Mouse (Mus musculus): ENCODE results near the gene Spata5.
A peak's percentile ranks its signal among the peaks of the same experiment; 100 is the strongest.
"Not testable (repeated sequence)": the region's sequence is repeated elsewhere in the genome, so short reads cannot be mapped to it uniquely, and the experiment has no call there.

The Spata5 gene

GRCm38 (mm10) chr3:37510055-37511032, 90.6 kb downstream of the Spata5 start:
- peak; percentile 24 for DNase-seq (ENCODE audit: low spot score)

- DNase-seq (ENCODE audit: low spot score): peak; percentile 17
Measured at GRCm38 (mm10) chr3:37515485-37515884, 95.8 kb downstream of the Spata5 start.

- no peak for DNase-seq (ENCODE audit: low spot score)
Measured at GRCm38 (mm10) chr3:37516379-37516778, 96.7 kb downstream of the Spata5 start.

DNA sequence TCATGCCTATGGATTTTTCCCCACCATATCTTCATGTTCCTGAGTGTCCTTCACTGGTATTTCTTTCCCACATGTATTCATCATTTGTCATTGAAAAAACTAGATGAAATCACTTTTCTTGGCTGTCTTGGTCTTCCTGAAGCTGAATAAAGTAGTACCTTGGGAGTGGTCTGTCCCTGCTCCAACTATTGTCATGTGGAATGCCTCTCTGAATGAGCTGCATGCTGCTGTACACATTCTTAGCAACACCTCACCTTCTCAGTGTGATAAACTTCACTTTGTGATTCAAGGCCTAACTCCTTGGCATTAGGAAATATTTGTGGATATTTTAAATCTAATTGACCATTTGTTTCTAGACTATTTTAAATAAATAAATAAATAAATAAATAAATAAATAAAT, 98.9 kb downstream of the Spata5 start:
- DNase-seq (ENCODE audit: low spot score): no peak

DNA sequence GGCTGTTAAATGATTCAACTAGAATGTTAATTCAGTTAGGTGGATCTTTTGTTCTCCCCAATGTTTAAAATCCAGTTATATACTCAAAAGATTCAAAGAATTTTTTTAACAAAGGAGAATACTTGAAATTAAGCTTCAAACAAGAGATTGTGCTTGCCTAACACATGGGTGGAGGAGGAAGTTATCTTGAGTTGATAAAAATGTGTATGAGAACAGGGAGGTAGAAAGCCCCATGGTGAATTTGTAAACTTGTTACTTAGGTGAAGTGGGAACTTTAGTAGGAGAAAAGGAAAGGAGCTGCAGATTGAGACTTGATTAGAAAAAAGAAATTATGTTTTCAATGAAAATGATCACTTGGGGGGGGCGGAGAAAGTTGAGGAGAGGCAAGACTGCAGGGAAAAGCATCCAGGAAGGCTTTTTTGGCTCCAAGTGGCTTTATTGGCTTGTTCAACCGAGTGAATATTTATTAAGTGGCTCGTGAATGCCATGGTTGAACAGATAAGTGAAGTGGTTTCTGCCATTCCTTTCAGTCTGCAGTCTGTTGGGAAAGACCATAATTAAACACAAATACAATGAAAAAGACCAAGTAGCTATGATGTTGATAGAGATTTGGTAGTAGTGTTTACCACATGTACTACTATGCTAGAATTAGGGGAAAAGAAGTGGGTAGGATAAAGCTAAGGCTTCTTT, 100.8 kb downstream of the Spata5 start:
- no peak for DNase-seq (ENCODE audit: low spot score)

DNA sequence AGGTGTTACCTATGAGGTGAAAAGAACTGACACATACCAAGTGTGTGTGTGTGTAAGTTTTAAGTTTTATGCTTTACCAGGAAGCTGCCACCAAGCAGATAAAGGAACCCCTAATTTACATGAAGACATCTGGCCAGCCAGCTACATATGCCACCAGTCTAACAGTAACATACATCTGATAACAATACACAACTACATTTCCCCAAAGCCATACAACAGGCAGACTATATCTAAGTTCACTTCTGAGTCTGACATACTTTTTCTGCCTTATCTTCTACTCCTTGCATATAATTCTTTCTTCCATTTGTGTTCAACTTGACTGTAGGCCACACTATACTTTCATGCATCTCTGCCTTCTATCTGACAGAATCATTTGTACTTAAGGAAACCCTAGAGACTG, 112.4 kb downstream of the Spata5 start:
- DNase-seq (ENCODE audit: low spot score): no peak

GRCm38 (mm10) chr3:37540701-37541100, 121.0 kb downstream of the Spata5 start:
- DNase-seq (ENCODE audit: low spot score): not testable (repeated sequence)

DNA sequence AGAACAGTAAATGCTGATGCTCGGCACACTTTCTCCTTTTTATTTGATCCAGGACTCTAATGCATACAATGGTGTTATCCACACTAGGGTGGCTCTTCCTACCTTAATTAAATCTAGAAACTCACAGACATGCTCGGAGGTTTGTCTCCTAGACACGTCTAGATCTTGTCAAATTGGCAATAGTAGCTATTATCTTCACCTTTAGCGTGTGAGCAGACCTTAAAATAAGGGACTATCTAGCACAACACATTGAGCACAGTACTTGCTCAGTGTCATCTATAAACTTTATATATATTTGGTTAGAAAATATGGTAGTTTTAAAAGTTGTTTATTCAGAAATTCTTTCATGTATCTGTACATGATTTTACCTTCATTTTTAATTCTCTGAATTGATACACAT, 126.7 kb downstream of the Spata5 start:
- no peak for DNase-seq (ENCODE audit: low spot score)

DNA sequence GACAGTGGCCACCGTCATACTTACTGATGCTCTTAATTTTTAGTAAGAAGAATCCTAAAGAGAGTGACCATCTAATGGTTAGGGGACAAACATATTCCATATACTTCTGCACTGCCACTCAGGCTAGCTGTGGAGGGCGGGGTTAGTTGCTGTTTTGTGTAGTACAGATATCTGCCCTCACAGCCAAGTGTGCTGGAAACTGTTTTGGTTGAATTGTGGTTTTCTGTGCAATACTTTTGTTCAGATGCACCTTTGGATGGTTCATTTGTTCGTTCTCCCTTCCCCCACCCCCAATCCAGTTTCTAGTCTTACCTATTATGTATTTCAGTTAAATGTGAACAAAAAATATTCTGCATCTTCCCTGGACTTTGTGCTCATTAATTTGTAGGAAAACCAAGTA, 130.5 kb downstream of the Spata5 start:
- no peak for DNase-seq (ENCODE audit: low spot score)

DNA sequence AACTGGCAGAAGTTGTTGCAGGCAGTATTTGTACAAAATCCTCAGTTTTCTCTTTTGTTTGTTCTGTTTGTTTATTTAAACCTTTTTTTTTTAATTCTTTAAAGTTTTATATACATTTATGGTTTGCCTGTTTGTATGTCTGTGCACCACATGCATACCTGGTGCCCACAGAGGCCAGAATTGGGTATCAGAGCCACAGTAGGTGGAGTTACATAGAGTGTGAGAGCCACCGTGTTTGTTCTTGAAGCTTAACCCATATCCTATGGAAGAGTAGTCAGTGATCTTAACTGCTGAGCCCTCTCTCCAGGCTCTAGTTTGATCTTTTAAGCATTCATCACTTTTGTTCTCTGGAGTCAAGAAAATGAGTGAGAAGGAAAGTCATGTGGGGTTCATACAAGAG, 130.9 kb downstream of the Spata5 start:
- DNase-seq (ENCODE audit: low spot score): no peak

- DNase-seq (ENCODE audit: low spot score): no peak
Measured at GRCm38 (mm10) chr3:37551486-37551885, 131.8 kb downstream of the Spata5 start.

DNA sequence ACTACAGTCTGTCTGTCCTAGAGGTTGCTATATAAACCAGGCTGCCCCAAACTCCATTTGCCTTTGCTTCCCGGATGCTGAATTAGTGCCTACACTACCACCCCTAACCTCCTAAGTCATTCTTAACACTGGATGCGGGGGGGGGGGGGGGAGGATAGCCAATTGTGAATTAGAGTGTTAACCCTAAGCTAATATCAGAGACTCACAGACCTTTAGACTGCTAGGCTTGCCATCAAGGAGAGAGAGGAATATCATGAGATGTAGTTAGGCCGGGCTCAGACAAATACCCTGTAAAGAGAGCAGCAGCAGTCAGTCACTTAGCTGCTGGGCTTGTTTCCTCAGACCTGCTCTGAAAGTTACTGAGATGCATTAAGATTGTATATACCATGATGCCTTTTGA, 132.5 kb downstream of the Spata5 start:
- no peak for DNase-seq (ENCODE audit: low spot score)

- DNase-seq (ENCODE audit: low spot score): no peak
Measured at GRCm38 (mm10) chr3:37553371-37554033, 133.8 kb downstream of the Spata5 start.

DNA sequence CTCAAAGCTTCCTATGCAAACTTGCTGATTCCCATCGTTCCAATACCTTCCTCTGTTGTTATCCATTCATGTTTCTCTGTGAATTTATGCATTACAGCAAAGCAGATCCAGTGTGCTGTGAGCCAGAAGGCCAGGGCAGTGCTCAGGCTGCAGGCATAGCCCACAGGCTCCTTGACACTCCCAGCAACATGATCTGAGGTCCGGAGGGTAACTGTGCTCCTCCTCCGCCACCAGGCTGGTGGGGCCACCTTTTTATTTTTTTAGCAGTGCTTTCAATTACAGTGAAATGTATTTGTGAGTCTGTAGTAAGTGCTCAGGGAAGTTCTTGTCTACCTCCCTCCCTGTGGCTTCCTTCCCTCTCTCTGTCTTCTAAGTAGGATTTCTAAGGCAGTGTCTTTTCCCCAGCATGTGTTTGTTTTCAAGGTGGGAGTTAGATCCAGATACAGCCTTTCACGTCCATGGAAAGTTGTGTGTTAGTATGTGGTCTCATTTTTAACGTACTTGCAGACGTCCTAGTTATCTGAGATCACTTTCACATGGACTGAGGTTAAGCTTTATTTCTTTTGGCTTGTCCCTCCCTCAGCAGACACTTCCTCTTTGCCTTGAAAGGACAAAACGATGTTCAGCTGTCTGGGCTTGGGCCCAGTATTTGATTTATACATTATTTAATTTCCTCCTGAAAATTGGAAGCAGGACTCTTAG, 136.9 kb downstream of the Spata5 start:
- DNase-seq (ENCODE audit: low spot score): no peak

DNA sequence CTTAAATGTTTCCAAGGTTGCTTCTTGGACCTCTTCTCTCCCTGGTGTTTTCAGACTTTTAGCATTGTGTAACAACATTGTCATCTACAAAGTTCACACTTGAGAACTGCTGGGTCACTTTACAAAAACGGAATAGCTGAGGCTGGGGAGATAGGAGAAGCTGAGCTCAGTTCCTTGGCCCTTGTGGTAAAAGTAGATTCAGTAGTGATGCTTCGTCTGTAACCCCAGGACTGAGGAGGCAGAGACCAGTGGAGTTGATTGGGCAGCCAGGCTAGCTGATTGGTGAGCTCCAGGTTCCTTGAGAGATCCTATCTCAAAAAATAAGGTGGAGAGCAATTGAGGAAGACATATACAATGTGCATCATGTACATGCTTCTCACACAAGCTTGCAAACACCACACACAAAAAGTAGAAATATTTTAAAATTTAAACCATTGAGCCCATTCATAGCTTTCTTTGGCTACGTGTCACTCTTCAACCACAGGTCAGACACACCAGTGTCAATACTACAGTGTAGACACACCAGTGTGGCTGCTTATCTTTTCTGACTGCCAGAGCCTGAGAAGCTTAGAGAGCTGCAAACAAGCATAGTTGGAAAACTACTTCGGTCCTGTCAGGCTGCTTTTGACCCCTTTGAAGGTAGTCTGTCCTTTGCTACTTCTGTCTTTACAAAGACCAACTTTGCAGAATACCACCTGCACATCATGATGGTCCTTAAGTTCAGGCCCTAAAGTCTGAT, 138.2 kb downstream of the Spata5 start:
- peak; percentile 35 for DNase-seq (ENCODE audit: low spot score)

DNA sequence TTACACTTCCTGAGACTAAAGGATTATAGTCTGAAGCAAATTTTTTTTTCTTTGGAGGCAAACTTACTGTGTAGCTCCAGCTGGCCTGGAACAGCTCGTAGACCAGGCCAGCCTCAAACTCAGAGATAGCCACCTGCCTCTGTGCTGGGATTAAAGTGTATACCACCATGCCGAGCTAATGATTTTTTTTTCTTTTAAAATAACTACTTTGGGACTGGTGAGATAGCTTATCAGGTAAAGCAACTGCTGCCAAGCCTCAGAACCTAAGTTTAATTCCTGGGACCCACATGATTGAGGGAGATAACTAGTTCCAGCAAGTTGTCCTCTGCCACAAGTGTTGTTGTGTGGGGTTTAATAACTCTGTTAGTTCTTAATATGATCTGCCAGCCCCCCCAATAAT, 139.6 kb downstream of the Spata5 start:
- no peak for DNase-seq (ENCODE audit: low spot score)

- no peak for DNase-seq (ENCODE audit: low spot score)
Measured at GRCm38 (mm10) chr3:37561466-37561865, 141.8 kb downstream of the Spata5 start.

DNA sequence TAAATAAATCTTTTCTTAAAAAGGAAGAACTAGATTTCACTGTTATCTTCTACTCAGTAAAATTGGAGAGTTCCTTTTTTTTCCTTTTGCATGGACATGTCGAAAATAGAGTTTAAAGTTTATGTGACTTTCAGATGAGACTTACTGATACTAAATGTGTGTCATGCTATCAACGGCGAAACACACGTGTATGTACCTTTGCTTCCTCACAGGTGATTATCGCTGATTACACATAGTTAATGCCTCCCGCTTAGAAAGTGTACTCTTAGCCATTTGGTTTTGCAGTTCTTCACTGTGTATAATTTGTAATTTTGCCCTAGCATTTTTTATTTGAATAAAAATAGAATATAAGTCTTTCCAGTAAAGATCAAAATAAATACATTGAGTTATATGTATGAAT, 146.4 kb downstream of the Spata5 start:
- DNase-seq (ENCODE audit: low spot score): no peak

DNA sequence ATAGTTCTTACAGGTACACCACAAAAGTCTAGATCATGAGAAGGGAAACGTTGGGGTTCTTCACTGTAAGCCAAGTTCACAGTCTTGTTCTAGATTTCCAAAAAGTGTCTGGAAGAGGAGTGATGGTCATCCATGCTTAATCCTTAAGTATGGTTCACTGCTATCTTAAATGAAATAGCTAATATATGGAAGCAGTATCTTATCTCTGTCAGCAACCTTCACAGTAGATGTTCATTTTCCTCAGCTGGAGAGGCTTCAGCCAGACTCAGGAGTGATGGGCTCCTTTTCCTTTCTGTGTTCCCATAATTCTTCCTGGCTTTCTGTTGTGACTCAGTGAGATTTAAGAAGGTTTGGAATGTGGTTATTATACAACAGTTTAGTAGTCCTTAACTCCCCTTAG, 147.8 kb downstream of the Spata5 start:
- DNase-seq (ENCODE audit: low spot score): no peak

DNA sequence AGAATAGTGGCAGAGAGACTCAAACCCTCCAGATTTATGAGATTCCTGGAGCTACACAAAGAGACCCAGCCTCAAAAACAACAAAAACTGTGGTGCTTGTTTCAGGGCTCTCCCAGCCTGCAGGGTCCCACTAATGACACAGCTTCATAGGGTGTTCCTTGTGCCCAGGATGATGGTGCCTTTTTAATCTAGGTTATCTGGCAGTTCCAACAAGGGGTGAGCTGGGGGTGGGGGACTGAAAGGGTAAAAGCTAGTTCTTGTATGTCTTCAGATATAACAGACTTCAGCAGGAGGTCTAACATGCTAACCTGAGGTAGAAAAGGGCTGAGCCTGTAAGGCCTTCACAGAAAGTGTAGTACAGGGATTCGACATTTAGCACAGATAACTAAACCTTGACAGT, 149.1 kb downstream of the Spata5 start:
- DNase-seq (ENCODE audit: low spot score): no peak

Measured in spleen, adult 12 weeks (tissue).